Mouse (Mus musculus): Measurements from ENCODE around the gene Susd1. TPM values are rescaled to one million over a fixed set of nuclear protein-coding genes. Genes with fewer than 3 reads are reported as not detected.

The Susd1 gene
- total and polyA plus RNA-seq, 3 experiments = 1.6 to 6.1 (median 4.1) TPM

DNA sequence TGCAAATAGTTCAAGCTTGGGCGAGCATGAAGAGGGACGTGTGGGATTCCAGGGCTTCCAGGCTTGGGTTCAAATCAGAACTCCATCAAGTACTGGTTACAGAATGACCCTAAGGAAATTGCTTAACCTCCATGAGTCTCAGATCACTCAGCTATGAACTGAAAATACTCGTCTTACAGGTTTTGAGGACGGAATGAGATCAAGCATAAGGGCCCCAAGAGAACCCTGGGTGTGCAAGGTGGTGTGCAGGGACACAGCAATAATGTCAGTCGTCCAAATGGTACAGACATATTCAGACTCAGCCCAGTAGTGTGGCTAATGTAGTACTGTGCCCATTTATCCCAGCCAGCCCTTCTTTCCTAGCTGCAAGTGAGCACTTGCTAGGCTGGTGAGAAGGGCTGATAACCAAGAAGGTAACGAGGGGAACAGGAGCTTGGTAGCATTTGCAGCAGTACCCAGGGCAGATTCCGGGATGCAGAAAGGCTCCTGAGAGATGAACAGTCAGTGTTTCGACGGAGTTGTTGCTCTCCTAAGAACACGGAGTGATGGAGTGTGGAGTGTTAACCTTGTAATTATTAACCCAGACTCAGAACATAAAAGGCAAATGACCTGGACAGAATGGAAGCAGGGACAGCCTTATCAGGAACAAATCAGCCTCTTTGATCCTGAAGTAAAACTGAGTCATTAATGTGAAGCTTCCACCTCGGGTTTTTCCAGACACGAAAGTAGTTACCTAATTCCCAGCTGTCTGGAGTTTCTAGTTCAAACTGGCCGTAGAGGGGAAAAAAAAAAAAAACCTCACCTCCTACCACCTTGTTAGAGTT, 50.8 kb downstream of the Susd1 start:
- TF ChIP-seq BHLHE40 (IDR thresholded peaks at IDR 0.05; ENCODE audit: low read depth, low read length) (no peak), UBTF (IDR thresholded peaks at IDR 0.05; ENCODE audit: low read depth, low read length) (no peak), POLR2AphosphoS2 (IDR thresholded peaks at IDR 0.05; ENCODE audit: low read depth, low read length) (no peak), ETS1 (conservative IDR thresholded peaks at IDR 0.05; ENCODE audit: low read depth, low read length) (no peak)
- H3K4me2 ChIP-seq (ENCODE audit: insufficient read depth, low read depth, poor library complexity, severe bottlenecking) = no peak overlapping the region
- in situ Hi-C loops (cut with MboI; ENCODE audit: low pct_ligation_motif_present, low pct_unique_long_range_greater_than_20kb, low sequenced_read_pairs) = no loop called here

DNA sequence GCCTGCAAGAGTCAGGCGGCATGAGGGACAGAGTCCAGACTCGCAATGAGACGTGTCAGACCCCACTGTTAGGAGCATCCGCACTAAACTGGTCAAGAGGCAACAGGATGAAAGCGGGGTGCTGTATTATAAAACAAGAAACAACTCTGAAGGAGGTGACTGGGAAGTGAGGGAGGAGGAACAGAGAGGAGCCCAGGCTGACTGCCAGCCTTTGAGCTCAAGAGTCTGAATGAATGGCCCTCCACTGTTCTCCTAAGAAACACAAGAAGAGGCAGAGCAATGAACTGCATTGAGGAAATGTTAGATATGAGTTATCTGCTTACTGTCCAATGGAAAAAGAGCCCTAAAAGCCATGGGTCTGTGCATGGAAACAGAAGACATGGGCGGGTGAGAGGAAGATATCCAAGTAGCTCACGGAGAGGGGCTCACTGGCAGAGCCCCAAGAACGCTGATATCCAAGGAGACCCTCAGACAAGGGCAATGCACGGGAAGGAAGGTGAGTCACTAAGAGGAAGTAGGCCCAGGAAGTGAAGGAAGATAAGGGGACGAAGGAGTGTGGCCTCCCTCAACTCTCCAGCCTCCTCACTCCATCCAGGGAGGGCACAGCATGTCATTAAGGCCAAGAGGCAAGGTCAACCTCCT, 53.1 kb downstream of the Susd1 start:
- dilution Hi-C loops (cut with MboI; ENCODE audit: extremely low pct_ligation_motif_present, extremely low pct_unique_long_range_greater_than_20kb, low sequenced_read_pairs) (no loop called here), in situ Hi-C loops (cut with MboI; ENCODE audit: low pct_ligation_motif_present, low pct_unique_long_range_greater_than_20kb, low sequenced_read_pairs) (no loop called here)
- no peak for DNase-seq (ENCODE audit: extremely low read depth)
- Histone ChIP-seq H3K4me2 (ENCODE audit: insufficient read depth, low read depth, poor library complexity, severe bottlenecking) (no peak overlapping the region), H3K36me3 (replicated peaks in 1 of 2; ENCODE audit: control insufficient read depth in 1 of 2, insufficient read depth in 1 of 2, low read length in 1 of 2) (no peaks in the 10 kb centered on the region), H3K27me3 (replicated peaks) (no peaks in the 10 kb centered on the region), H3K4me3 (replicated peaks in 1 of 3; ENCODE audit: low read depth in 2 of 3, low read length in 2 of 3, poor library complexity in 1 of 3) (no peak overlapping the region), H3K27ac (ENCODE audit: insufficient read depth, low read depth) (no peak overlapping the region), H3K9me3 (replicated peaks; ENCODE audit: low read length) (no peaks in the 10 kb centered on the region), H3K79me2 (replicated peaks; ENCODE audit: control insufficient read depth, extremely low read depth, insufficient read depth, poor library complexity, severe bottlenecking) (no peaks in the 10 kb centered on the region), H3K4me1 (ENCODE audit: control insufficient read depth in 1 of 2, insufficient read depth in 2 of 2) (peaks cover 7 to 25% of the 10 kb centered on the region in 2 experiments; a peak in 3 of 4 replicates), H3K9ac (ENCODE audit: insufficient read depth, low read depth) (no peak overlapping the region)
- TF ChIP-seq HCFC1 (IDR thresholded peaks at IDR 0.05; ENCODE audit: low read depth, low read length) (no peak), POLR2AphosphoS2 (IDR thresholded peaks at IDR 0.05; ENCODE audit: low read depth, low read length) (no peak), BHLHE40 (IDR thresholded peaks at IDR 0.05; ENCODE audit: low read depth, low read length) (no peak), MYC (IDR thresholded peaks at IDR 0.05; ENCODE audit: low read depth, low read length) (no peak), JUN (IDR thresholded peaks at IDR 0.05; ENCODE audit: insufficient read depth, low read depth, low read length) (no peak), PAX5 (IDR thresholded peaks at IDR 0.05; ENCODE audit: low read length) (no peak), NELFE (IDR thresholded peaks at IDR 0.05; ENCODE audit: low read depth, low read length) (no peak), USF1 (IDR thresholded peaks at IDR 0.05; ENCODE audit: low read depth, low read length) (no peak), RCOR1 (conservative IDR thresholded peaks at IDR 0.05; ENCODE audit: low read depth, low read length) (no peak), IRF4 (IDR thresholded peaks at IDR 0.05; ENCODE audit: low read depth, low read length) (no peak), CHD1 (IDR thresholded peaks at IDR 0.05; ENCODE audit: low read depth, low read length) (no peak)

More for the DNA sequence above, 50.8 kb downstream of the Susd1 start:
- Histone ChIP-seq H3K79me2 (replicated peaks; ENCODE audit: control insufficient read depth, extremely low read depth, insufficient read depth, poor library complexity, severe bottlenecking) (no peaks in the 10 kb centered on the region), H3K9me3 (replicated peaks; ENCODE audit: low read length) (no peaks in the 10 kb centered on the region), H3K4me1 (ENCODE audit: control insufficient read depth in 1 of 2, insufficient read depth in 2 of 2) (peaks cover 2 to 10% of the 10 kb centered on the region in 2 experiments; a peak in 2 of 4 replicates), H3K36me3 (replicated peaks in 1 of 2; ENCODE audit: control insufficient read depth in 1 of 2, insufficient read depth in 1 of 2, low read length in 1 of 2) (no peaks in the 10 kb centered on the region), H3K9ac (ENCODE audit: insufficient read depth, low read depth) (no peak overlapping the region), H3K4me3 (replicated peaks in 1 of 3; ENCODE audit: low read depth in 2 of 3, low read length in 2 of 3, poor library complexity in 1 of 3) (no peak overlapping the region), H3K27ac (ENCODE audit: insufficient read depth, low read depth) (no peak overlapping the region), H3K27me3 (replicated peaks) (no peaks in the 10 kb centered on the region)
- dilution Hi-C loops (cut with MboI; ENCODE audit: extremely low pct_ligation_motif_present, extremely low pct_unique_long_range_greater_than_20kb, low sequenced_read_pairs) = no loop called here
- DNase-seq (ENCODE audit: extremely low read depth) = no peak
